ENCODE assay signal across 7 mouse cellular contexts in the genomic region with DNA sequence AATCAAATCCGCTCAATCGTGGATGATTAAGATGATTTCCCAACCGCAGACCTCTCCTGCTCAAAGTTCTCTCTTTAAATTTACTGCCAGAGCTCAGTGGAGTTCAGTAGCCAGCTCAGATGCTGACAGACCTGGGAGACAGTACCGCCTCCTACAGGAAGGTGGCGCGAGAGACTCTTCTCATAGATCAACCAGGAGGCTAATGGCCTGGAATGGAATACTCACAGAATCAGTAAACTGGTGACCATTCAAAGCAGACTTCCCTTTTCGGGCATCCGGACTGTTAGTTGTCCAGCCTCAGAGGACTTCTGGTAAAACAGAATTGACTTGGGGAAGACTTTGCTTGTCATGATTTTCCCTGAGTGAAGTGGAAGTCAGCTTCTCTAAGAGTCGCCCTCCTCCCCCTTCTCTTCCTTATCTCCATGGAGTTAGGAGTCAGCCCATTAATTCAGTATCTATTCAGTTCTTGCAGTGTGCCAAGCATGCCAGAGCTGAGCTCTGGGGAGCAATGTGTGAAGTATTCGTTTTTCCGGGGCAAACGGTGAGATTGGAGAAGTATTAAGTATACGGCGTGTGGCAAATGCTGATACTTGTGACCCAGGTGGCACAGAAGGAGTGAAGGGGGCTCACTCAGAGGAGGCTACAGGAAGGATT.
DNase-seq lines count a peak whose midpoint lies in the region; ATAC-seq lines count a peak whose summit lies in the region.

No protein-coding gene starts in this region.

- no peak overlapping the region for H3K27ac ChIP-seq in midbrain, embryonic 14.5 days (replicated peaks; ENCODE audit: low read depth, low read length)

- no peaks in the 10 kb centered on the region for H3K27me3 ChIP-seq in midbrain, embryonic 14.5 days (ENCODE audit: control insufficient read depth, insufficient read depth, low read length)

- H3K4me2 ChIP-seq in midbrain, embryonic 14.5 days (ENCODE audit: low read length) = no peak overlapping the region

- H3K4me1 ChIP-seq in midbrain, embryonic 14.5 days (ENCODE audit: control insufficient read depth, insufficient read depth, low read length) = no peaks in the 10 kb centered on the region

- H3K9me3 ChIP-seq in midbrain, embryonic 14.5 days (ENCODE audit: control insufficient read depth, low read length) = no peaks in the 10 kb centered on the region

- H3K4me3 ChIP-seq in midbrain, embryonic 14.5 days (replicated peaks; ENCODE audit: low read depth, low read length) = no peak overlapping the region

- H3K9ac ChIP-seq in midbrain, embryonic 14.5 days (replicated peaks; ENCODE audit: low read length) = no peak overlapping the region

- 35% methylated on average over 14 of the region's 14 CpGs for WGBS in midbrain, embryonic 14.5 days

- ATAC-seq in midbrain, embryonic 14.5 days (ENCODE audit: low FRiP score, low TSS enrichment) = peak; percentile 65; the same call in 1 of the 2 replicates

- H3K36me3 ChIP-seq in midbrain, embryonic 14.5 days (ENCODE audit: control insufficient read depth, insufficient read depth, low read length) = no peaks in the 10 kb centered on the region

- DNase-seq in WW6 (ENCODE audit: low read depth, low spot score) = peak; percentile 42
- peak; percentile 90 to 92 for DNase-seq in cerebellum, postnatal 10 days
- DNase-seq in frontal cortex, postnatal 36 days (ENCODE audit: low spot score in 2 of 2) = peak; percentile 62 to 85
- DNase-seq in induced T-regulatory cell, adult 2 months (ENCODE audit: low read depth) = peak; percentile 60
- DNase-seq in left cerebral cortex, adult 9 months (ENCODE audit: low spot score in 2 of 2) = peak; percentile 20 to 81
- DNase-seq in midbrain, embryonic 14.5 days = peak; percentile 85
- DNase-seq in spleen, adult 18-20 months = peak; percentile 32 to 67
